Comparison of ENCODE assay signal across 22 mouse cellular contexts in the genomic region with DNA sequence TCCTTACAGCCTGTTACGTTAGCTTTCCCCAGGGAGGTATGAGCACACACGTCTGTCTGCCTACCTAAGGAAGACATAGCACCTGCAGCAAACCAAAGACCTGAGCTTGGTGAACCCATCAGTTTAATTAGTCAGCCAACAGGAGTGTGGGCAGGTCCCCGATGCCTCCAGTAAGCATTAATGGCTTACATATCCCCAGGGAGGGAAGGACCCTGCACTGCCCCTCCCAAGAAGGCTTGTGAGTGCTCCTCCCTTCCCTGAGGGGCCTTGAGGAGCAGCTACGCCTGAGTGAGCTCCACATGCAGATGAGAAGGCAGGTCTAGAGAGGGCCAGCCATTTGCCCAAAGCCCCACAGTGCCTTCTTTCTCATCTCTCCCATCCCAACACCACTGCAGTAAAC. TPM values are rescaled to one million over a fixed set of nuclear protein-coding genes. Genes with fewer than 3 reads are reported as not detected.
DNase-seq lines count a peak whose midpoint lies in the region; ATAC-seq lines count a peak whose summit lies in the region.
"Had no signal": no experiment of that assay in that cellular context is flagged by ENCODE, and none has a peak within 500 bp of the region (broad histone marks: within the 10 kb centered on the region; RNA-seq: fewer than 3 reads in every experiment).

No protein-coding gene starts in this region.

- peaks cover 32% of the 10 kb centered on the region for H3K4me1 ChIP-seq in hindbrain, embryonic 13.5 days (replicated peaks)
- peaks cover 16% of the 10 kb centered on the region for H3K4me1 ChIP-seq in hindbrain, embryonic 14.5 days (replicated peaks; ENCODE audit: control insufficient read depth, insufficient read depth, low read length)
- H3K4me1 ChIP-seq in kidney, embryonic 14.5 days (ENCODE audit: control insufficient read depth, insufficient read depth, low read length), result peaks cover 30% of the 10 kb centered on the region

- H3K4me3 ChIP-seq in hindbrain, embryonic 13.5 days, result no peak overlapping the region
- no peak overlapping the region for H3K4me3 ChIP-seq in hindbrain, embryonic 14.5 days (replicated peaks; ENCODE audit: low read length)
- H3K4me3 ChIP-seq in kidney, embryonic 14.5 days (ENCODE audit: low read length), result no peak overlapping the region
- H3K4me3 ChIP-seq: heart, embryonic 15.5 days; hindbrain, embryonic 12.5 days; liver, embryonic 15.5 days; midbrain, embryonic 15.5 days had no signal

- H3K27me3 ChIP-seq in hindbrain, embryonic 13.5 days, result no peaks in the 10 kb centered on the region
- H3K27me3 ChIP-seq in hindbrain, embryonic 14.5 days (ENCODE audit: control insufficient read depth, insufficient read depth, low read length), result no peaks in the 10 kb centered on the region
- H3K27me3 ChIP-seq in kidney, embryonic 14.5 days (ENCODE audit: control insufficient read depth, insufficient read depth, low read length), result no peaks in the 10 kb centered on the region
- H3K27me3 ChIP-seq: heart, embryonic 15.5 days; hindbrain, embryonic 12.5 days; liver, embryonic 15.5 days; midbrain, embryonic 15.5 days had no signal

- no peaks in the 10 kb centered on the region for H3K36me3 ChIP-seq in hindbrain, embryonic 13.5 days
- no peaks in the 10 kb centered on the region for H3K36me3 ChIP-seq in hindbrain, embryonic 14.5 days (replicated peaks; ENCODE audit: control insufficient read depth, insufficient read depth)
- no peaks in the 10 kb centered on the region for H3K36me3 ChIP-seq in kidney, embryonic 14.5 days (ENCODE audit: control insufficient read depth, insufficient read depth, low read length)
- H3K36me3 ChIP-seq: heart, embryonic 15.5 days; hindbrain, embryonic 12.5 days; liver, embryonic 15.5 days; midbrain, embryonic 15.5 days had no signal

- 41% methylated on average over 4 of the region's 4 CpGs for WGBS in hindbrain, embryonic 13.5 days
- 36% methylated on average over 4 of the region's 4 CpGs for WGBS in hindbrain, embryonic 14.5 days
- WGBS in kidney, embryonic 14.5 days, result 26% methylated on average over 4 of the region's 4 CpGs

- no peak for DNase-seq in hindbrain, embryonic 14.5 days (ENCODE audit: low spot score)
- peak; percentile 89 for DNase-seq in R1 (ENCODE audit: low read depth, low spot score)
- DNase-seq in kidney, postnatal 4 days, result peak; percentile 46 to 68
- no peak for DNase-seq in right cerebral cortex, postnatal 4 days
- DNase-seq in Muller cell, postnatal 12 days (ENCODE audit: inconsistent ontology term), result no peak
- DNase-seq in heart, postnatal 36 days, result no peak
- DNase-seq: adrenal gland, postnatal 10 days; cerebellum, adult 11 months; cerebellum, postnatal 25 days; heart, adult 18-20 months; right cerebral cortex, postnatal 14 days; thymus, postnatal 4 days had no signal

- intact Hi-C loops in heart, postnatal 36 days (cut with DNase I), result no loop called here

- H3K9ac ChIP-seq in hindbrain, embryonic 13.5 days, result no peak overlapping the region
- H3K9ac ChIP-seq in hindbrain, embryonic 14.5 days, result no peak overlapping the region
- no peak overlapping the region for H3K9ac ChIP-seq in kidney, embryonic 14.5 days (ENCODE audit: low read depth, low read length)
- H3K9ac ChIP-seq: heart, embryonic 15.5 days; hindbrain, embryonic 12.5 days; liver, embryonic 15.5 days; midbrain, embryonic 15.5 days had no signal

- H3K9me3 ChIP-seq in hindbrain, embryonic 13.5 days, result no peaks in the 10 kb centered on the region
- H3K9me3 ChIP-seq in hindbrain, embryonic 14.5 days (ENCODE audit: control insufficient read depth, low read length), result no peaks in the 10 kb centered on the region
- no peaks in the 10 kb centered on the region for H3K9me3 ChIP-seq in kidney, embryonic 14.5 days (ENCODE audit: control insufficient read depth, low read length)
- H3K9me3 ChIP-seq: G1E; heart, embryonic 15.5 days; hindbrain, embryonic 12.5 days; liver, embryonic 15.5 days; midbrain, embryonic 15.5 days had no signal

- ATAC-seq in hindbrain, embryonic 13.5 days (ENCODE audit: low FRiP score), result no peak
- no peak for ATAC-seq in hindbrain, embryonic 14.5 days (ENCODE audit: low FRiP score)
- ATAC-seq in kidney, embryonic 14.5 days (ENCODE audit: low FRiP score, low TSS enrichment), result peak; percentile 54
- ATAC-seq: forebrain, embryonic 16.5 days; intestine, postnatal 0 days; lung, postnatal 0 days; midbrain, embryonic 15.5 days had no signal

- H3K27ac ChIP-seq in hindbrain, embryonic 13.5 days, result 0 out of 2 replicates have a peak overlapping the region, but pooled peaks have one; percentile 1
- H3K27ac ChIP-seq in hindbrain, embryonic 14.5 days, result no peak overlapping the region
- no peak overlapping the region for H3K27ac ChIP-seq in kidney, embryonic 14.5 days (ENCODE audit: low read depth, low read length)
- H3K27ac ChIP-seq: heart, embryonic 15.5 days; hindbrain, embryonic 12.5 days; liver, embryonic 15.5 days; midbrain, embryonic 15.5 days had no signal

- H3K4me2 ChIP-seq in hindbrain, embryonic 13.5 days, result no peak overlapping the region
- no peak overlapping the region for H3K4me2 ChIP-seq in hindbrain, embryonic 14.5 days (replicated peaks)
- H3K4me2 ChIP-seq in kidney, embryonic 14.5 days (replicated peaks; ENCODE audit: low read depth, low read length), result no peak overlapping the region
- H3K4me2 ChIP-seq: heart, embryonic 15.5 days; hindbrain, embryonic 12.5 days; liver, embryonic 15.5 days; midbrain, embryonic 15.5 days had no signal

RNA-seq across cellular contexts. Expression of a gene that starts 6.3 kb away (rescaled TPM):
- 3.4 and 4.4 TPM in 2 replicates for polyA plus RNA-seq in hindbrain, embryonic 13.5 days (2015; fragmentation: Nextera tagmentation; extraction: Ambion mirVana)
- 3.0 and 3.9 TPM in 2 replicates for polyA plus RNA-seq in hindbrain, embryonic 14.5 days (2014; fragmentation: Nextera tagmentation; extraction: Ambion mirVana)
- polyA plus RNA-seq in kidney, embryonic 14.5 days (2014; fragmentation: Nextera tagmentation; extraction: Ambion mirVana), result 3.0 and 4.2 TPM in 2 replicates
- total RNA-seq in heart, postnatal 36 days (2021), result 10 to 100 TPM; 17.2 to 17.3 TPM

RNA-seq across cellular contexts. Expression of a gene that starts 16.2 kb away (rescaled TPM):
- polyA plus RNA-seq in hindbrain, embryonic 13.5 days (2015; fragmentation: Nextera tagmentation; extraction: Ambion mirVana), result 13.4 and 14.1 TPM in 2 replicates
- polyA plus RNA-seq in hindbrain, embryonic 14.5 days (2014; fragmentation: Nextera tagmentation; extraction: Ambion mirVana), result 9.9 and 10.1 TPM in 2 replicates
- 12.6 and 16.9 TPM in 2 replicates for polyA plus RNA-seq in kidney, embryonic 14.5 days (2014; fragmentation: Nextera tagmentation; extraction: Ambion mirVana)
- total RNA-seq in heart, postnatal 36 days (2021), result 10 to 100 TPM; 10.8 to 11.3 TPM

RNA-seq across cellular contexts. Expression of a gene that starts 54.3 kb away (rescaled TPM):
- 2.8 and 4.1 TPM in 2 replicates for polyA plus RNA-seq in hindbrain, embryonic 13.5 days (2015; fragmentation: Nextera tagmentation; extraction: Ambion mirVana)
- polyA plus RNA-seq in hindbrain, embryonic 14.5 days (2014; fragmentation: Nextera tagmentation; extraction: Ambion mirVana), result 2.7 and 3.9 TPM in 2 replicates
- polyA plus RNA-seq in kidney, embryonic 14.5 days (2014; fragmentation: Nextera tagmentation; extraction: Ambion mirVana), result 8.0 and 9.5 TPM in 2 replicates
- total RNA-seq in heart, postnatal 36 days (2021), result 1 to 10 TPM; 1.1 to 1.5 TPM

Comparison
In these comparisons a context has a peak if more than half of its experiments do, and no peak if none do; other contexts are left out.
1. DNase-seq: peak in R1 (single experiment) and kidney, postnatal 4 days (2 of 2); none in hindbrain, embryonic 14.5 days (single experiment), right cerebral cortex, postnatal 4 days (single experiment), Muller cell, postnatal 12 days (single experiment) and heart, postnatal 36 days (0 of 2).